Mouse (Mus musculus): ENCODE measurements around the gene Gm5426.
"Not testable (repeated sequence)": the region's sequence is repeated elsewhere in the genome, so short reads cannot be mapped to it uniquely, and the experiment has no call there.

The Gm5426 gene

DNA sequence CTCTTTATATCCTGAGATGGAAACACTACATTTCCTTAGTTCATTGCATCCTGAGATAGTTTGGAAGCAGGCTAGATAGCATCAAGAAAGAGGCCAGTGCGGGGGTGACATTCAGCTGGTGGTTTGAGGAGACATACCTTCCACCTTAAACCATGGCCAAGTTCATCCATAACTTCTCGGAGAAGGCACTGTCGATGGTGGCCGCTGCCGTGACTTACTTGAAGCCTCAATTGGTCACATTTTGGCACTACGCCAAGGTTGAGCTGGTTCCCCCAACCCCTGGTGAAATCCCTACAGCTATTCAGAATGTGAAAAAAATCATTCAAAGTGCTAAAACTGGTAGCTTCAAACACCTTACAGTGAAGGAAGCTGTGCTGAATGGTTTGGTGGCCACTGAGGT, at the start of gene Gm5426:
Gene Gm5426, plus strand, starts transcription at position 153 of the 400 bp plus-strand sequence.
- not testable (repeated sequence) for DNase-seq (ENCODE audit: low read depth)

DNA sequence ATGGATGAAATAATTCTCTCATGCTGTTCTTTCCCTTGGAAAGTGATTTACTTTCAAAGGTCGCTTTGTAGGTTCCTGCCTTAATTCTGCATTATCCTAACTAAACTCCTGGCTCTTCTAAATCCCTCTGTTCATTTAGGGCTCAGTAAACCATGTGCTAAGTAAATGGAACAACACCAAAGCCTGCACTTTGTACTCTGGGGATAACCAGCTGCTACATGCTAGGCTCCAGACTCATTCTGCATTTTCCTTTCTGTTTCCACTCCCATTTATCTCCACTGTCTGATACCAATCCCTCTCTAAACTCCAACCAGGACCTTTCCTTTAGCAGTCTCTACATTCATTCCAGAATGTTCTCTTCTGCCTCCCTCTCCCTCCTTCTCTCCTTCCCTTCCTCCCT, 46.7 kb upstream of the Gm5426 start:
- no peak for DNase-seq (ENCODE audit: low read depth)

DNA sequence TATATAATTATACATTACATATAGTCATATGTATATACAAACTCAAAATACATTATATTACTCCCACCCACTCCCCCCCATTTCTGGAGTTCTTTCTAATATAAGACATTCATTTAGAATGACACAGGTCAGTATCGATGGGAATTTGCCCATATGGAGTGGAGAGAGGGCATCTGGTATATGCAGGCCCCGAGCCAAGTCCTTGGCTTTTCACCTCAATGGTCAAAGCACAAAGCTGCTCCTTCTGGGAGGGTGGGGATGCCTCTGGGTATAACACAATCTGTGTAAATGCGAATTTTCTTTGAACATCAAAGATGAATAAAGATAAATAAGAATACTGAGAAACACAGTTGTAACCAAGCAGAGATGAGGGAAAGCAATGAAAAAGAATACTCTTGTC, 46.0 kb upstream of the Gm5426 start:
- no peak for DNase-seq (ENCODE audit: low read depth)

DNA sequence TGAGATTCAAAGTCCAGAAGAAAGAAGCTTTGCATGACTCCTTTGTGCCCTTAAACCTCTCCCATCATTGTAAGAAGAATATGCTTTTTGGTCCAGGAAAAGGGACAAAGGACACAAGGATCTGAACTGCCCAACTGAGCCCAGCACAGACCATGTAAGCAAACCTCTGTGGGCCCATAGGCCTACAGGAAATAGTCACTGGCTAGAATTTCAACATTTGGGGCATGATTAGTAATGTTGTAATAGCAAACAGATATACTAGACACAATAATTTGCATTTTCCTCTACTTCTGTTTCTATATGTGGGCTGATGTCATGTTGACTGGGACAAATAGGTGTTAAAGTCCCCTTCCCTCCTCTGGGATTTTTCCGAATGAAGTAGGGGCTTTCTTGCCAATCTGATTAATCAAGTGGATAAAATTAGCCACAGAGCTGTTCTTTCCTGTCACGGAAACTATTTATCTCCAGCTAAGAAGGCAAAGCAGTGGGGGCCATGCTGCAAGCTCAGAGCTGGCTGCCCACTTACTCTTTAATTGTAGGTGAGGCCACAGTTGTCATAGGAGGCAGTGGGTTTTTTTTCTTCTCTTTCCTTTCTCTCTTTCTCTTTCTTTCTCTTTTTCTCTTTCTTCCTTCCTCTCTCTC, 42.4 kb upstream of the Gm5426 start:
- no peak for DNase-seq (ENCODE audit: low read depth)

DNA sequence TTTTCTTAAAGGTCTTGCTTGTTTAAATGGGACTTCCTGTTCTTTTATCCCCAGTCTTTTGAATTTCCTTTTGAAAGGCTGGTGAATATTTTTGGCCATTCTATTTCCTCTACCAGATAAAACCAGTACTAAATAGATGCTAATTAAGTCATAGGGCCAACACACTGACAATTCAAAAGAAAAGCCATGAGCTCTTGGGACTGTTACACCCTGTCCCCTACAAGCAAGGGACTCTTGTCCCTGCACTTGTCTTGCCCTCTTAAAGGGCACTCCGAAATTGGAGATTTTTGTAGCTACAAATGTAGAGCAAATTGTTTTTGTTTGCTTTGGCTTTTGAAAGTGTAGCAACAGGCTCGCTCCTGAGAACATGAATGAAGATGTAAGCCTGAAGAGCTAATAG, 41.8 kb upstream of the Gm5426 start:
- DNase-seq (ENCODE audit: low read depth): no peak

DNA sequence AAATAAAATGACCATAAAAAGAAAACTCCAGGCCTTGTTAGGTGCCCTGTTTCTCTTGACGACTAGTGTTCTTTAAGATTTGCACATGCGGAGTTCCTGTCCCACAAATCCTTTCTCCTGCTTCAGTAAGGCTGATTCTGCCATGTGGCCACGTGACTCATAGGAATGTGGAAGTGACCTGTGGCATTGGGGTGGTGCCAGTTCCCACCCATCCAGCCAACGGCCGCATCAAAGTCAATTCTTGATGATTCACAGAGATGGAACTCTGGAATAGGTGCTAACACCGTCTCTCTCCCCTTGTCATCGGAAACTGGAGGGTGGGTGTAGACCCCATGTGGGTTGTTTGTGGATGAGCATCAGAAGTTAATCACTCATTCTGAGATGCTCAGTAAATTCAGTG, 39.7 kb upstream of the Gm5426 start:
- DNase-seq (ENCODE audit: low read depth): peak; percentile 31

DNA sequence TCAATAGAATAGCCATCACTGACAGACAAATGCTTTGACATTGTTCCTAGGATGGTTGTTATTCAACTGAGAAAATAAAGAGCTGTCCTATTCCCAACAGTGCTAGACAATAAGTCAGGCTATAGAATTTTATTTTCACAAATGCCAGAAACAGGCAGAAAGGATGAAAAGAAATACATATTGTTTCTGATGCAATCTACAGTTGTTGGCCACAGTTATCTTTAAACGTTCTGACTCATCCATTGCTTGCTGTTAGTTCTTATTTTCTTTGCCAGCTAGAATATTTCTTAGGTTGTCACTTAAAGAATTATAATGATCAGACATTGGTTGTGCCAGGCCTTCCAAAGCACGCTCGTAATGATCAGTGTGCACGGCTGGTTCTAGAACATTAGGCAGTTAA, 35.4 kb upstream of the Gm5426 start:
- DNase-seq (ENCODE audit: low read depth): peak; percentile 66

DNA sequence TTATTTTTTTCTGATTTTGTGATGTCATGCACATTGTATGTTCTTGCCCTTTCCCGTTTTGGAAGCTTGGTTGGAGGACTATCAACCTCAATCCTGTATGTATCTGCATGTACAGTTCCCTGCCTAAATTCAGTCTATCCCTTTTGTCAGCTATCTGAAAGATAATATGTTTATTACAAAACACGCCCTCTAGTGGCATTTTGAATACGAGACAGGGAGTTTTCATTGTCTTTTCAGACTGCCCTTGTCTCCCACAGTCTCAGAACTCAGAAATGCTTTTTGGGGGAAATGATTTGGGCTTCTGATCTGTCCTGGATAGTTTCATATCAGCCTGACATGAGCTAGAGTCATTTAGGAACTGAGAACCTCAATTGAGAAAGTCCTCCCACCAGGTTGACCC, 32.2 kb upstream of the Gm5426 start:
- peak; percentile 25 for DNase-seq (ENCODE audit: low read depth)

DNA sequence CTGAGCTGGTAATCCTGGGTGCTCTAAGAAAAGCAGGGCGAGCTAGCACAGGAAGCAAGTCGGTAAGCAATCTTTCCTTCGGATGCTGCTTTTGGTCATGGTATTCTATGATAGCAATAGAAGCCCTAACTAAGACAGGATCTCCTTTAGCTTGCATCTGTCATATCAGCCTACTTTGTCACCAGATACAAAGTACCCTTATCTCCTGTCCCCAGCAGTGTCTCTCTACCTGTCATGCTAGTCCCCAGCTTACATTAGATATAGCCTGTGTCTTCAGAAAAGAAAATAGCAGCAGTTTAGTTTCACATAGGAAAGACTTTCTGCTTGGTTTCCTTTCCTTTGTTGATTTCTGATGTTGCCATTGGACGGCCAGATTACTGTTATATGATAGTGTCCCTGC, 31.8 kb upstream of the Gm5426 start:
- no peak for DNase-seq (ENCODE audit: low read depth)

DNA sequence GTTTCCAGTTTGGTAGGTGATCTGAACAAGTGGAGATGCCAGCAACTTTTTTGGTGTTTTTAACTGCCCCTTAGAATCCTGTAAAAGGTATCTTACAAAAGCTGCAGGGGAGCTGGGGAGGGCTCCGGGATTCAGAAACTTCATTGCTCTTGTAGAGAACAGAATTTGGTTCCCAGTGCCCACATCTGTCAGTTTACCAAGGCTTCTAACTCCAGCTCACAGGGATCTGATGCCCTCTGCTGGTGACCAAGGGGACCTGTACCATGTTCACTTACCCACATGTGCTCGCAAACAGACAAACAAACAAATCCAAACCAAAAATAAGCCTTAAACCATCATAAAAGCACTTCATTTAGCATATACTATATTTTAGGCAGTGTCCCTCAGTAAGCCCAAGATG, 31.3 kb upstream of the Gm5426 start:
- DNase-seq (ENCODE audit: low read depth): peak; percentile 36

DNA sequence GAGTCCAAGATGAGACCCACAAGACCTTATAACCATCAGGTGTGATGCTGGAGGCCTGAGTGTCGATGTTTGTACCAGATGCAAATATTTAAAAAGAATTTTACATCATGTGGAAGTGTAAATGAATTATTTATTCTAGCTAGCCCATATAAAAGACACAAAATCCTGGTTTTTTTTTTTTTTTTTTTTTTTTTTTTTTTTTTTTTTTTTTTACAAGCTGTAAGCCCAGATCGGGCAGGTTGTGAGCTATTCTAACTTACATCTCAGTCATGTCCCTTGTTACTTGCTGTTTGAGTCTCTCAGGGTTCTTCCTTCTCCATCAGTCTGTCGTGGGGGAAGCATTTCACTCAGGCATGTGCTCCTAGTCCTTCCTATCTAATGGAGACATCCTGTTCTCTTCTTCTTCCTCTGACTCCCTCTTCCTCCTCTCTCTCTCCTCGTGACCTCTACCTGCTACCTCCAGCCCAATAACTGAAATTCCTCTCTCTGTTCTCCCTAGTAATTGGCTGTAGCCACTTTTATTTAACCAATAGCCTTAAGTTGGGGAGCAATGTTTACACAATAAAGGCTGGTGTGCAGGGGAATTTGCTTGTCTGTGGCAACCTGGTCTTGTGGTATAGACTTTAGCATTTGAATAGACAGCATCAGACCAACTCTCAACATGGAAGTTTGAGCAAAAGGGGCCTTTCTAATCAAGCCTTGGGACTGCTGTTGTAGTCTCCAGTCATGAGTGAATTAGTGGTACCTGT, 29.3 kb upstream of the Gm5426 start:
- DNase-seq (ENCODE audit: low read depth): no peak

DNA sequence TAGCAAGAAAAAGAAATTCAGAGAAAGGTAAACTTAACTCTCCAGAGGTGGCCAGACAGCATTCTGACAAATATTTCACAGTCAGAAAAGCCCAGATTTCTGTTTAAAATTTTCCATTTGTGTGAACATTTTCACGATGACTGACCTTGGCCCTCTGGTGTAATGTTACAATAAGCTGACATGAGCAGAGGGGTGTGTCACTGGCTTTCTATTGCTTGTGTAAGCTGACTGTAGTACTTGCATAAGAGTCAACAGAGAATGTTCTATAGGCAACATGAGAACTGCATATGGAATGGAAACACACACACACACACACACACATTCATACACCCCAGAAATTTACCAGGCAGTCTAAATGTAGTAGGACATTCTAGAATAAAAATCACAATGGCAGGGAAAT, 28.6 kb upstream of the Gm5426 start:
- peak; percentile 53 for DNase-seq (ENCODE audit: low read depth)

DNA sequence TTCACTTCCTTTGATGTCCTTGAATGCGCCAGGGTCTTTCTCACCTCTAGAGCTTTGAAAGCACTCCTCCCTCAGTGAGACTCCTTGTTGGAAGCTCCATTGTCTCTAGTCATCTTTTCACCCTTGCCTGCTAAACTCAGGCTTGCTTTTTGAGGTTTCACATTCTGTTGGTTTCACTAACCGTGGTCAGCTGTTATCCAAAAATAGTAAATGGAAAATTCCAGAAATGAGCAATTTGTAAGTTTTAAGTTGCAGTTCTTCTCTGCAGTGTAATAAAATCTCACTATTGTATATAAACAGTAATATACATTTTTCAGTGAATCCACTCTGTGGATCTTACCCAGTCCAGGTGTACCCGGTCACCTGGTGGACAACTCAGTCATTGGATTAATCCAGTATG, 21.1 kb upstream of the Gm5426 start:
- peak; percentile 48 for DNase-seq (ENCODE audit: low read depth)

DNA sequence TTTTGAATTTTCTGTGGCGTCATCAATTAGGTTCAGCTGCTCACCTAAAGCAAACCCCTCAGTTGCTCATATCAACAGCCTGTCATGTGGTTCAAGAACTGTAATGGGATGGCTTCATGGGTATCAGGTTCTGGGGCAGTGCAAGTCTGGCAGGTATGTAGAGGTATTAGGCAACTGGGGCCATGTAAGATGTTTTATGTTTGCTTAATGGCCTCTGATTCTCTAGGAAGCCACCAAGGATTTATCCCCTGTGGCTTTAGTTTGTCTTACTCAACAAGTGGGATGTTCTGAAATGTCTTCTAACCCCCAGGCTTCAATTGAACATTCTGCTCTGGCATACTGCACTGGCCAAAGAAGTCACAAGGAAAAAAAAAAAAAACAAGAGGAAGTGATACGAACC, 15.6 kb upstream of the Gm5426 start:
- no peak for DNase-seq (ENCODE audit: low read depth)

DNA sequence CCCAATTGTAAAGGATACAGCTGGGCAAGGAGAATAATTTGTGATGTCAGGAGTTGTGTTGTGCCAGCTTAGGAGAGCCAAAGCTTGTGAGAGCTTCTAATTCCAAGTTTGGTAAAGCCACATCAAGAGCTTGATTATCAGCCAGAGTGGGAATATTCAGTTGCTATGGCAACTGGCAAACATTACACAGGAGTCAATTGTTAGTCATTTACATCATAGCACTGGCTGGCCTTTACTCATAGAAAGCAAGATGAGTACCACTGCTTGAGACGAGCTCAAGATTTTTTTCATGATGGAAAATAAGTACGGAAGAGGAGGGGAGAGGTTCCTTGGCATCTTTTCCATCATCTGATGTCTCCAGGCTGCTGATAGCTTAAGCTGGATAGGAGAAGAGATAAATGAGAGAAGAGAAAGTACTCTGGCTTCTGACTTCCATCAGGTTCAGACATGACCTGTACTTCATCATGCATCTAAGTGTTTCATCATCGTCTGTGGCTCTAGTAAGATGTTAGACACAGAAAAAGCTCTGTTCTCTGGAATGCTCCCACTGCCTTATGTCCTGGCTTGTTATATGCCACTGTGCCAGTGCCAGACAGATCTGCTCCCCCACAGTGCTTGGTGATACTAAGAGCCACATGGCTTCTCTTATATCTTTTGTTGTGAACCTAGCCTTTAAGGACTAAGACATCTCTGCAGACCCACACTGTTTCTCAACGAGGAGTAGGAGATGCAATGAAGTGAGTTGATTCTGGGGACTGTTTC, 15.0 kb upstream of the Gm5426 start:
- DNase-seq (ENCODE audit: low read depth): peak; percentile 82

DNA sequence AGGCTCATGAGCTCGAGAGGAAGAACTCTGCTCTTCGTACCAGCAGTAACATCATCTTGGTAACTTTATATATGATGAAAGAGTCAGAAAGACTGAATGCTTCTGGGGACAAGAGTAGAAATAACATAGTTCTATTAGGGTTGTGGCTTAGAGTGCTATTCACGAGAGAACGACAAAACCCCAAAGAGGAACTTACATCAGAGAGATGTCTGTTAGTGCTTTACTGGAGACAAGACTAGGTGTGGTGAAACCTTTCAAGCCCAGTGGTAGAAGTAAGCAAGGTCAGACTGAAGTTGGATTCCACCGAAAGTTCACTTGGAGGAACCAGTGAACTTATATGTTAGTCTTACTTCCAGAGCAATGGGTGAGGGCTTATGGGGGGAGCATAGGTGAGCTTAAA, 12.5 kb upstream of the Gm5426 start:
- DNase-seq (ENCODE audit: low read depth): no peak

DNA sequence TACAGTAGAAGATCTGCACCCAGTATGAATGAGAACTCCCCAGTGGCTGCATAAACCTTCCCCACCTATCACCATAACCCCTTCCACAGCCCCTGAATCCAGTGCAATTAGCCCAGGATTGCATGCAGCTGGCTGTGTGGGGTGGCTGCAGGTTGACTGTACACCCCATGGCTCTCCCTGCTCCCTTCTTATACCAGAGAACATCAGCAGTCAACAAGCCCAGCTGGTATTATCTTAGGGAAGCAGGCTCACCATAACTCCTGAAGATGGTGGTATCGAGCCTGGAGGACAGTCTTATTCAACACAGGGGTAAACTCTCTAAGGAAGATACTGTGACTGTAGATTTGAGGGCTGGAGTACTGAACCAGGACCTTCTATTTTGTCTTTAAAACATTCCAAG, 12.1 kb upstream of the Gm5426 start:
- no peak for DNase-seq (ENCODE audit: low read depth)

DNA sequence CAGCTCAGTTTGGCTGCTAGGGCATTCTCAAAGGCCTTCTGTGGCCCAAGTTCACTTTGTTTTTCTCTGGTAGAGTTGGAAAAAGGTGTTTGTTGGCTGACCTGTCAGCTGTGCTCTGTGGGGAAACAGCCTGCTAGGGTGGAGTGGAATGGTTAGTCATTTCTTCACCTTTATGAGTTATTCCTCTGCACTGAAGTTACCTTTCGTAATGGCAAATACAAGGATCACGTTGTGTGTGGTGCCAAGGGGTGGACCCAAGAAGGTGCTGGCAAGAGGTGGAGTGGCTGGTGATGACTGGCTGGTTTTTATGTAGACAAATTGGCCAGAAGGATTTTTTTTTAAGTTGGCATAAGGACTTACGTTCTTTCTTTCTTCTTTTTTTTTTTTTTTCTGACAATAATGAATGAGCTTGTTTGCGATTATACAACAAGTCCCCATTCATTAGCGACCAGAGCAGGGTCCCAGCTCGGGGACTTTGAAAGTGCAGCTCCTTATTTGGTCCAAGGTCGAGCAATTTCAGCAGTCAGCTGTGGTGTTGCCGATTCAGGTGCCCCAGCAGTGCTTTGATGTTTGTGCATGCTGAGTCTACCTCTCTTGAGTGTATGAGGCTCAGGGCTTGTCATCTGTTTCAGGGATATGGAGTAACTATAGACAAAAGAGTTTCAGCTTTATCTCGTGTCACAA, 10.5 kb upstream of the Gm5426 start:
- no peak for DNase-seq (ENCODE audit: low read depth)

DNA sequence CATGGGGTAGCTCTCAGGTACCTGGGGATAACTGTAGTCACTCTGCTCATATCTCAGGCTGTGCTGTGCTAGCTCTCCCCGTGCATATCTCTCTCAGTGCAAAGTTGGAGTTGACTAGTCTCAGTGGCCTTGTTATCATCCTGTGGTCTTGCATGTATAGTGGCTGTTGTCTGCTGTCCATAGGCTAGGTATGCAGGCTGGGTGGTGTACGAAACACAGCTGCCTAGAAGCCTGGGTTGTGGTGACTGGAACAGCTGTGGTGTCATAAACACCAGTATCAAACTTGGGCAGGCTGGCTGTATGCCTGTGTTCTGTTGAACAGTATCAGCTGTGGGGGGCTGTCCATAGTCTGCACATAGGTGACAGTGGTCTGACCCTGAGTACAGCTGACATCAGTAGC, 7.2 kb upstream of the Gm5426 start:
- DNase-seq (ENCODE audit: low read depth): no peak

DNA sequence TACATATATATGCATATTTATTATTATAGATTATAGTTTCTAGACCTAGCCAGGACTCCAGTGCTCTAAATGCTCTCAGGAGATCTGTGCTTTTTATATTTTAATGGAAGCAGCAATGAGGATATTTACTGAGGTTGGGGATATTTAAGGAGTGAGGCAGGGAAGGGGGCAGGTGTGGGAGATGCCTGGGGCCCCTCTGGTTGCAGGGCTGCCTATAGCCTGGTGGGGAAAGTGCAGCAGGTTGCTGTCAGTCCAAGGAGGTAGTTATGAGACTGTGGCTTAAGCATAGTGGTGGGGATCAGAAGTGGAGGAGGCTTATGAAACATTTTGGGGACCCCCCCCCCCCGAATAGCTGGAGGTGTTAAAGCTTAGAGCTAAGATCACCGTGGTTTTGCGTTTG, 6.0 kb upstream of the Gm5426 start:
- no peak for DNase-seq (ENCODE audit: low read depth)

DNA sequence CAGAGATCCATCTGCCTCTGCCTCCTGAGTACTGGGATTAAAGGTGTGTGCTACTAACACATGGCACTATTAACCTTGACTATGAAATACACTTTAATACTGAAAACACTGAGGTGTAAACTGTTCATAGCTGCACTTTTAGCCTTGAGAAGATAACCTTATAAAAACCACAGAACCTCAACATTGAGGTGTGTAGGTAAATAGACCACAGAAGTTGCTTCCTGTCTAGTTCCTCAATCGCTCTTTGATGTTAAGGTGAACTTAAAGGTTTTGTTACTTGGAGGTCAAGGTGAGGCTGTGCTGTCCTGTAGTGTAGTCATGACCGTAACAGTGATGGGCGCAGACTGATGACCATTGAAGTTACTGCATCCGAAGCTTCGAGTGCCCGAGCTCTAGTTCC, 5.3 kb upstream of the Gm5426 start:
- DNase-seq (ENCODE audit: low read depth): no peak

DNA sequence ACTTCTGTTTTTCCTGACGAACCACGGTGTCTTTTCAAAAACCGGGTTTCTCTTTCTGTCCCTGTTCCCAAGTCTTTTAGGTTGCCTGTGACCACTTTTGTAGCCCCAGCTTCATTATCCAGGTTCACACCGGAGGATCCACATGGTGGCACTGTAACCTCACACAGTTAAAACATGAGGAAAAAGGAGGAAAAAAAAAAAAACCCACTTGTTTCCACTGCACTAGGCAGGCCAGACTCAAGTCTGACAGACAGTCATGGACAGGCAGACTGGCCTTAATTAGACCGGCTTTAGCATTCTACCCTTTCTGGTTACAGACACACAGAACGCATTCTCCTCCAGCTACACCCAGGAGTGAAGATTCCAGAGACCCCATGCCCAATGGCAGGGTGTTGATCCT, 4.2 kb upstream of the Gm5426 start:
- DNase-seq (ENCODE audit: low read depth): peak; percentile 89

DNA sequence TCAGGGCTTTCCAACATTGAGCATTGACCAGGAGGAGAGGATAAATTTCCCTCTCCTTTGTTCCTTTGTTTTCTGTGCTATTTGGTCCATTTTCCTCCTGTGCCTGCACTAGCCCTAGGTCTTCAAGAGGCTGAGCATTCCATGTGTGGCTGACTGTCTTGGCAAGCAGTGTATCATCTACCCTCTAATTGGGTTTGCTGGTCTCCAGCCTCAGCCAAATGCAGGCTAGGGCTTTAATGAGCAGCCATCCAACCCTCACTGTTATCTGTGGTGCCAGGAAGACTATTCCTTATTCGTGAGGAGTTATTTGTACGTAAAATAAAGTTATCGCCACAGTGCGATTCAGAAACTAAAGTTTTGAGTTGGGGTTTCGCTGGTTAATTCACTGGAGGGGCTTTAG, 2.2 kb downstream of the Gm5426 start:
- no peak for DNase-seq (ENCODE audit: low read depth)

Data from NIH3T3 (cell line).